Mouse (Mus musculus) stomach, postnatal 0 days (tissue): Measurements from ENCODE around the gene Spats1.

Experiments used
- CTCF ChIP-seq: IDR thresholded peaks from 2 replicates; pipeline ENCODE4 v1.5.1; 2016; ENCODE audit warnings: antibody characterized with exemption, low read depth, mild to moderate bottlenecking, moderate library complexity
- EP300 ChIP-seq: optimal IDR thresholded peaks from 2 replicates; pipeline ENCODE3; 2016; ENCODE audit warnings: antibody characterized with exemption

DNA sequence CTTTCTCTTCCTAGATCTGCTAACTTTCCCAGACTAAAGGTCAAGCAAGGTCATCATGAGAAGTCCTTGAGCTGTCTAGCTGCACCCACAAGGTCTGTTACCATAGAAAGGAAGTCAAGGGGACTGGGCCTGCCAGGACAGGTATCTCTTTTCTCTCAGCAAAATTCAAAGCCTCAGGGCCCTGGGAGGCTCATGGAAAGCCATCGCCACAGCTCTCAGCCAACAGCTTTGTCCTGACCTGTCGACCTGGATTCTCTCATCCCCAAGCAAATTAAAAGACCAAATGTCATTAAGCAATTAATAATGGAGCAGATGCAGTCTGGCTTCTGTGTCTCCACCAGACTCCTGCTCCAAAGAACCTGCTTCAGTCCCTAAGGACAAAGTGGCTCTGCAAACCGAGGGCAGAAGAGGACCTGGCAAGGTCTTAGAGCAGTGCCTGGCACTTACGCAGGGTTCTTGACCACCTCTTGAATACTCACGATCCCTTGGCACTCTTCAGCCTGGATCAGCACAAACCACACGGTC lies 30.8 kb upstream of the Spats1 start:
- no peak for TF ChIP-seq CTCF
- no peak for TF ChIP-seq EP300
